Mouse (Mus musculus) embryonic facial prominence, embryonic 15.5 days (tissue): ENCODE measurements at regions not wholly inside any gene's neighbourhood (a gene's known extent, or its start where the extent isn't known, plus 50 kb on each side); places are given as distances from the start of the nearest gene placed in this dataset.
A peak's percentile ranks its signal among the peaks of the same experiment; 100 is the strongest.

ENCODE experiments used
- ATAC-seq: fragments of 200-750 bp; cut with Nextera tagmentation; 2 replicates; pipeline ENCODE4 v1.8.0; 2017; ENCODE audit warnings: low read depth, moderate TSS enrichment; ENCODE audit not compliant: insufficient number of reproducible peaks, low FRiP score, low TSS enrichment
- H3K27ac ChIP-seq: fragments of 300-500 bp; sonication (generic); replicated peaks from 2 replicates; pipeline ENCODE4 v1.5.1; 2015; ENCODE audit warnings: mild to moderate bottlenecking, inconsistent platforms
- H3K27me3 ChIP-seq: fragments of 300-500 bp; sonication (generic); 2 replicates; pipeline ENCODE4 v1.6.1; 2015; ENCODE audit warnings: inconsistent platforms
- H3K36me3 ChIP-seq: fragments of 300-500 bp; sonication (generic); 2 replicates; pipeline ENCODE4 v1.6.1; 2015; ENCODE audit warnings: mild to moderate bottlenecking, inconsistent platforms
- H3K4me1 ChIP-seq: fragments of 300-500 bp; sonication (generic); 2 replicates; pipeline ENCODE4 v1.6.1; 2015; ENCODE audit warnings: inconsistent platforms
- H3K4me2 ChIP-seq: fragments of 300-500 bp; sonication (generic); replicated peaks from 2 replicates; pipeline ENCODE4 v1.6.1; 2015; ENCODE audit warnings: mild to moderate bottlenecking, inconsistent platforms
- H3K4me3 ChIP-seq: fragments of 300-500 bp; sonication (generic); replicated peaks from 2 replicates; pipeline ENCODE4 v1.5.1; 2015; ENCODE audit warnings: mild to moderate bottlenecking, inconsistent platforms
- H3K9ac ChIP-seq: fragments of 300-500 bp; sonication (generic); 2 replicates; pipeline ENCODE4 v1.6.1; 2015; ENCODE audit warnings: inconsistent platforms
- H3K9me3 ChIP-seq: fragments of 300-500 bp; sonication (generic); replicated peaks from 2 replicates; pipeline ENCODE4 v1.6.1; 2016; ENCODE audit warnings: inconsistent platforms
- WGBS: fragments of 180-500 bp; shearing (Covaris S2); methylation state at CpG from one replicate; pipeline ENCODE4 v1.1.7; 2015; 5-methylcytosine and 5-hydroxymethylcytosine counted together

DNA sequence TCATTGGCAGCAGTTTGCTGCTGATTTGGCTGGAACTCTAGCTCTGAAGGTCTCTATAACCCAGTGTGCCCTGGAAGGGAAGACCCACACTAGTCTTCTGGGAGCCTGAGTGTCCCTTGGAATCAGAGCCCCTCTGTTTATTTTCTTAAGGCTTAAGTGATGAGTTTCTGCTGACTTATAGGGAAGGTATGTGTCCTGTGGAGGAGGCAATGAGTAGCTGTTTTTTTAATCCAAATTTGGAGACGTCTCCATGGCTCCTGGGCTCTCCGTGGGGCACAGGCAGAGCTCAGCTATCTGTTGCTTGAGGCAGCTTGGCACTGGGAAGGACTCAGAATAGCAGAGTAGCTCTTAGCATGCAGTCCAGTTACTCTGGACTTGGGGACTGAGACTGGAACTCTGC, 146.4 kb downstream of the Ttc32 start:
- Histone ChIP-seq H3K4me1 (0 out of 2 replicates have a peak, but pooled peaks cover 3% of the 10 kb centered on the region), H3K27me3 (no peaks in the 10 kb centered on the region), H3K9me3 (no peaks in the 10 kb centered on the region), H3K36me3 (no peaks in the 10 kb centered on the region), H3K4me3 (no peak overlapping the region), H3K9ac (no peak overlapping the region), H3K27ac (no peak overlapping the region), H3K4me2 (no peak overlapping the region)
- ATAC-seq = no peak
- 55% methylated on average over 2 of the region's 2 CpGs for WGBS

DNA sequence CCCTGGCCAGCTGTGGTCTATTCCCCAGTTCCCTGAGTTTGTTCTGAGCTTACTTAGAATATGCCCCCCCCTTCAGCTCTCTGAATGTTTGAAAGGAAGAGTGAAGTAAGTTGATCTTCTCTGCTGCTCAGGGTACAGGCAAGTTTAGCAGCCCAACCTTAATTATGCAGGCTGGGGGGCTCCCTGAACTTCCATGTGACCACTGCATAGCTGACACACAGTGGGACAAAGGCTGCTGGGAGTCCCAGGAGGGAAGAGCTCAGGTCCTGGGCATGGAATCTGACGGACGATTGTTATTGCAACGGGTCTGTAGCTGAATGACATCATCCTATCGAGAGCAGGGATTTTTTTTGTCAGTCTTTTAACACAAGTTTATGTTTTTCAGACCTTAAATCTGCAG, 148.8 kb downstream of the Ttc32 start:
- Histone ChIP-seq H3K4me3 (no peak overlapping the region), H3K9me3 (no peaks in the 10 kb centered on the region), H3K27me3 (no peaks in the 10 kb centered on the region), H3K27ac (no peak overlapping the region), H3K36me3 (no peaks in the 10 kb centered on the region), H3K4me1 (0 out of 2 replicates have a peak, but pooled peaks cover 3% of the 10 kb centered on the region), H3K9ac (no peak overlapping the region), H3K4me2 (no peak overlapping the region)
- 38% methylated on average over 4 of the region's 4 CpGs for WGBS
- ATAC-seq = peak; percentile 15; the same call in 1 of the 2 replicates

DNA sequence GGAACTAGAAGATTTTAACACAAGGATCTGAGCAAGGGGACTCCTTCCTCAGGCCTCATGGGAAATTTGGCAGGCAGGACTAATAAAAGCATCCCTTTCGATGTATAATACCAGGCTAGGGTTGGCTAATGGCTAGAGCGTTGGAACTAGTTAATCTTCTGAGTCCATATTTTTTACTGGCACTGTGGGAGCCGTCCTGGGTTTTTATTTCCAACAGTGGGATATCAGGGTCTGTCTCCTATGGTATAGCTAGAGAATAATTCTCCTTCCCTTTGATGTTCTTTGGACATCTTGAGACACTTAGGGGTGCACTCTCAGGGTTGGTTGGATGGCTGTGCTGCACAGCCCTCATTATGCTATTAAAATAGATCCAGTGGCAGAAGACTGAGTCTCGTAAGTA, 150.9 kb downstream of the Ttc32 start:
- no peak for ATAC-seq
- WGBS = 47% methylated on average over 4 of the region's 4 CpGs
- Histone ChIP-seq H3K4me2 (no peak overlapping the region), H3K36me3 (no peaks in the 10 kb centered on the region), H3K4me3 (no peak overlapping the region), H3K27ac (no peak overlapping the region), H3K27me3 (no peaks in the 10 kb centered on the region), H3K9ac (no peak overlapping the region), H3K9me3 (no peaks in the 10 kb centered on the region), H3K4me1 (no peaks in the 10 kb centered on the region)

DNA sequence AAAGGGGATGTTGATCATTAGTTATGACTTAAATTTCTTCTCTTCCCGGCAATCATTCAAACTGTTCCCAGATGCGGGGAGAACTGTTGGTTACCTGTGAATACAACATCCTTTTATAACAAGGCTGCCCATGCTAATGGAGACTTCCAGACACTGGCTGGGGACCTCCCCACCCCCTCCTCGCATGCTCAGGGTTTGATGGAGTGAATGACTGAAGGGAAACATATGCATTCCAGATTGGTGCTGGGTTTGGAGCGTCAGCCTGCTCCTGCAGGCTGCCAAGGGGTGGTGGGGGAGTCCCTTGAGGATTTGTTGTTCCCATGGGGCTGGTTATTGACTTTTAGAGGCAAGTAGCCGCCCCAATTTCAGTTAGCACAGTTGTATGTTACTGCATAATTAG, 161.9 kb downstream of the Ttc32 start:
- Histone ChIP-seq H3K36me3 (no peaks in the 10 kb centered on the region), H3K9ac (no peak overlapping the region), H3K27me3 (no peaks in the 10 kb centered on the region), H3K9me3 (no peaks in the 10 kb centered on the region), H3K4me1 (no peaks in the 10 kb centered on the region), H3K4me2 (no peak overlapping the region), H3K27ac (no peak overlapping the region), H3K4me3 (no peak overlapping the region)
- no peak for ATAC-seq
- WGBS = 39% methylated on average over 5 of the region's 5 CpGs

DNA sequence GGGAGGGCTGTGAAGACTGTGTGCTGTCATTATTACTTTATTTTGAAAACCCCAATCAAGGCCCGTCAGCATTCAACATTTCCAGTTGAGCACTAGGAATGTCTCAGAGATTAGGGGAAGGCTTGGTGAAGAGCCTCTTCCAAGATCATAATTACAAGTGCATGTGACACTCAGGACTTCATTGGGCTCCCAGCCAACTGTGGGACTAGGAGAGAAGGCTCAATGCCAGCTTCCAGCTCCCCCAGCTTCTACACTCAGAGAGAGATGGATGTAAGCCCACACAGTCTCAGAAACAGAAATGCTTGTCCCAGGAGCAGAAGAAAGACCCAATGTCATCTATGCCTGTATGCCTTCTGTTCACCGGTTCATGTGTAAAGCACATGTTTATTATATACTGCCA, 169.5 kb downstream of the Ttc32 start:
- Histone ChIP-seq H3K4me1 (no peaks in the 10 kb centered on the region), H3K27ac (0 out of 2 replicates have a peak overlapping the region, but pooled peaks have one; percentile 11), H3K4me3 (no peak overlapping the region), H3K27me3 (no peaks in the 10 kb centered on the region), H3K9me3 (no peaks in the 10 kb centered on the region), H3K9ac (no peak overlapping the region), H3K4me2 (no peak overlapping the region), H3K36me3 (no peaks in the 10 kb centered on the region)
- 52% methylated on average over 2 of the region's 2 CpGs for WGBS
- ATAC-seq = peak; percentile 11; the same call in 1 of the 2 replicates

DNA sequence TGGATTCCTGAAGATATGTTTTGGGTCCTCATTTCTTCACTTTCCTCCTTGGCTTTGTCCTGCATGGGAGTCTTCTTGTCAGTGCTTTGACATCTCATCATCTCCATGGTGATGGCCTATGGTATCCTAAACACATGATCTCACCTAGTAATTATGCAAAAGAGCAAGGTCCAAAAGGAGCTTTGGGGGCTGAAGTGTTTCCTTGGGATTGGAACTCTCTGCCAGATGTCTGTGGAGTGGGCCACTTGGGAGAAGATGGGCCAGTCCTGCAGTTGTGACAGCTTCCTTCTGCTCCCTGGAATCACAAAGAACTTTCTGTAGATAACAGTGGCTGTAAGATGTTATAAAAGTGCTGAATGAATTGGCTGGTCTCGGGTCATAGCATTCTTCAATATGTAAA, 182.4 kb downstream of the Ttc32 start:
- Histone ChIP-seq H3K4me2 (no peak overlapping the region), H3K9ac (no peak overlapping the region), H3K4me3 (no peak overlapping the region), H3K36me3 (no peaks in the 10 kb centered on the region), H3K9me3 (no peaks in the 10 kb centered on the region), H3K27me3 (no peaks in the 10 kb centered on the region), H3K4me1 (no peaks in the 10 kb centered on the region), H3K27ac (no peak overlapping the region)
- no peak for ATAC-seq
- WGBS = 81% methylated on average over 1 of the region's 1 CpGs

DNA sequence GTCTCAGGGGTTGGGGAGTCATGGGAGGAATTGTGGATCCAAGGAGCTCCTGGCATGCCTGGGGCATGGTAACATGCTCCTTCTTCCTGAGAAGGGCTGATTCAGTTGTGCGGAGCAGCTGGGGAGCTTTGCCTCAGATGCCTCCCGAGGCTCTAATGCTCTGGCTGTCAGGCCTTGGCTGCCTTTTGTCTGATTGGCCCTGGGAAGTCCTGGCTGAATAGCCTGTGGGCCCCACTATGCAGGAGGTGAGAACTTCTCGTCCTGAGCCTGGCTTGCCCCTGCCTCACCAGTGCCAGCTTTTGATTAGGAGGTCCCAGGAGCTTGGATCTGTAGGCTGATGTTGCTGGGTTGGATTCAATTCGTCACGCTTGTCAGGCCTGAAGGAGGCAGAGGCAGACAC, 195.2 kb downstream of the Ttc32 start:
- Histone ChIP-seq H3K9me3 (no peaks in the 10 kb centered on the region), H3K36me3 (no peaks in the 10 kb centered on the region), H3K27me3 (no peaks in the 10 kb centered on the region), H3K9ac (no peak overlapping the region), H3K4me3 (no peak overlapping the region), H3K4me2 (no peak overlapping the region), H3K4me1 (0 out of 2 replicates have a peak, but pooled peaks cover 5% of the 10 kb centered on the region), H3K27ac (no peak overlapping the region)
- 49% methylated on average over 5 of the region's 5 CpGs for WGBS
- peak; percentile 39; the same call in 1 of the 2 replicates for ATAC-seq

DNA sequence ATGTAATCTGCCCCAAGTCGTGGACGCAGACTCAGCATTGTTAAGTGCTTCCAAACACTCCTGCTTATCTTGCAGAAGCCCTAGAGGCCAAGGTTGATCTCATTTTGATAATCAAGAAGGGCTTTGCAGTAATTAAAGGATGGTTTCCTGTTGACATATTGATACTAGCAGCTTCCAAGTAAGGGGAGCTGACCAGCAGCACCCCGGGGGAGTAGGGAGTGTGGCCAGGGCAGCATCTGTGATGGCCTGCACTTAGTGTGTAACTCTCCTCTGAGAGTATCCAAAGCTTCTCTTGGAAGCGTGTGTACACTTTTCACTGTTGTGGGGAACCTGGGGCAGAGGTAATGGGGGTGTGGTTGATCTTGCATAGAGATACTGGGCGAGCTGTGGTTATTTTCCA, 198.1 kb downstream of the Ttc32 start:
- no peak overlapping the region for H3K4me3 ChIP-seq
- H3K9me3 ChIP-seq = no peaks in the 10 kb centered on the region
- H3K27me3 ChIP-seq = no peaks in the 10 kb centered on the region
- 78% methylated on average over 5 of the region's 5 CpGs for WGBS
- H3K4me1 ChIP-seq = 0 out of 2 replicates have a peak, but pooled peaks cover 9% of the 10 kb centered on the region
- no peak overlapping the region for H3K27ac ChIP-seq
- no peaks in the 10 kb centered on the region for H3K36me3 ChIP-seq
- no peak for ATAC-seq
- no peak overlapping the region for H3K4me2 ChIP-seq
- no peak overlapping the region for H3K9ac ChIP-seq

DNA sequence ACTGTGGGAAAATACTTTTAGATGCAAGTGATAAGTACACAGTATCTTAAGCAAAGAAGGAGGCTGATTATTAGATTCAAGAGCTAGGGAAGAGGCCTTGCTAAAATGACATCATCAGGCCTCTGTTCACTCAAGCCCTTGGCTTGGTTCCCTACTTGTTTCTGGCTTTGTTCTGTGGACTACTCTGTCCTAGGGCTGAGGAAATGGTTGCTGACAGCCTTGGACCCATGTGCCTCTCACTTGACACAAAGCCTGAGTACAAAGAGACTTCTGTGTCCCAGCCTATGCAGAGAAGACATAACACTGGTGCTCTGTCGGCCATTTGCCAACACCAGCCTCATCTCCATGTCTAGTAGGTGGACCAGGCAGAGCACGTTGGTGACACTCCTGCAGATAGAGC, 198.7 kb downstream of the Ttc32 start:
- ATAC-seq = 0 out of 2 replicates have a peak, but pooled peaks have one; percentile 34
- no peak overlapping the region for H3K9ac ChIP-seq

DNA sequence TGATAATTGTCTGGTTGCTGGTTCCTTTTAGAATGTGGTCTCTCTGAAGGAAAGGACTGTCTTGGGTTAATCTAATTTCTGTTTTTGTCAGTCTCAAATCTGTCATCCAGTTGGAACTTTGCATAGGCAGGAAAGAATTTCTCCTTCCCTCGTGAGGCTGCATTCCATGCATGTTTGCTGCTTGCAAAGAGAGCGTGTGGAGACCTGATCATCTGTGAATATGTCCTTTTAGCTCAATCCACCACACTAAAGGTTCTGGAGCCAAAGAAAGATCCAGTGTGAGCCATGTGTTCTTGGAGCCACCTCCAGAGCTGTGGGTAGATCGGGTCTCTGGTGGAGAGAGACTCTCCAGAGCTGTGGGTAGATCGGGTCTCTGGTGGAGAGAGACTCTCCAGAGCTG, 200.2 kb downstream of the Ttc32 start:
- H3K9ac ChIP-seq = no peak overlapping the region
- WGBS = 28% methylated on average over 4 of the region's 4 CpGs
- H3K9me3 ChIP-seq = no peaks in the 10 kb centered on the region
- no peaks in the 10 kb centered on the region for H3K36me3 ChIP-seq
- H3K27me3 ChIP-seq = no peaks in the 10 kb centered on the region
- ATAC-seq = no peak
- no peak overlapping the region for H3K4me3 ChIP-seq
- no peak overlapping the region; the same call in 1 of the 2 replicates for H3K27ac ChIP-seq
- H3K4me2 ChIP-seq = no peak overlapping the region
- 0 out of 2 replicates have a peak, but pooled peaks cover 9% of the 10 kb centered on the region for H3K4me1 ChIP-seq

More for the DNA sequence above, 198.7 kb downstream of the Ttc32 start:
- H3K27me3 ChIP-seq = no peaks in the 10 kb centered on the region
- 0 out of 2 replicates have a peak, but pooled peaks cover 9% of the 10 kb centered on the region for H3K4me1 ChIP-seq
- H3K27ac ChIP-seq = no peak overlapping the region
- H3K9me3 ChIP-seq = no peaks in the 10 kb centered on the region
- no peak overlapping the region for H3K4me2 ChIP-seq
- no peak overlapping the region for H3K4me3 ChIP-seq
- 60% methylated on average over 2 of the region's 2 CpGs for WGBS
- H3K36me3 ChIP-seq = no peaks in the 10 kb centered on the region

DNA sequence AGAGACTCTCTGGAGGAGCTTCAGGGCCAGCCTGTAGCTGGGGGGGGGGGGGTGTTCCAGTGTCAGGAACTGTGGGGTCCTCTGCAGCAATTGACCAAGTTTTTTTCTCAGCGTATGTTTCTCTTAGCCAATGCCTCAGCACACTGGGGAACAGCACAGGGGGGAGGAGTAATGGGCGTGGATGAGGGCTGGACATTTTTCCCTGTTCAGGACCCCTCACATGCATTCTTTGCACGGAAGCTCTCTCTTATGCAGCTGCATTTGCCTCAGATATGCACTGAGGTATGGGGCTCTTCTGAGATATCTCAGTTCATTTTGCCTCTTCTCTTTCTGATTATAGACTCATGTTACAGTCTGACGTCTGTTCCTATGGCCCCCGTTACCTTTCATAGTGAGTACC, 200.8 kb downstream of the Ttc32 start:
- H3K4me2 ChIP-seq = no peak overlapping the region
- no peak overlapping the region for H3K9ac ChIP-seq
- ATAC-seq = no peak
- no peak overlapping the region for H3K4me3 ChIP-seq
- WGBS = 49% methylated on average over 5 of the region's 5 CpGs
- no peaks in the 10 kb centered on the region for H3K9me3 ChIP-seq
- H3K27ac ChIP-seq = no peak overlapping the region
- 0 out of 2 replicates have a peak, but pooled peaks cover 9% of the 10 kb centered on the region for H3K4me1 ChIP-seq
- H3K27me3 ChIP-seq = no peaks in the 10 kb centered on the region
- H3K36me3 ChIP-seq = no peaks in the 10 kb centered on the region

DNA sequence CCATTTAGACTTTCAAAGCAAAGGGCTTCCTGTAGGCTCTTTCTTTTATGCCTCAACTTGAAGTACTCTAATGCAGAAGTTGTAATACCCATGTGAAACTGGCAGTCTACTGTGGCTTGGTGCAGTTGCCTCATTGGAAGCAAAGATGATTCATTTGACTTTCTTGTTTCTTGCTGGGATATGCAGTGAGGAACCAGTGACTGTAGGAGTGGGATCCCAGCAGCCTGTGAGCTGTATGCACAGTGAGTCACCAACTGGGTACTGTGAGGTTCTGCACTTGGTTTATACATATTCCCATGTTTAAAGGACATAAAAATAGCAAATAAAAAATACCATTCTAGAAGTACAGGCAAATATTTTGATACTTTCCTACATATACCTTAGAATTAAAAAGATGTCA, 202.6 kb downstream of the Ttc32 start:
- no peak overlapping the region for H3K27ac ChIP-seq
- 0 out of 2 replicates have a peak, but pooled peaks cover 9% of the 10 kb centered on the region for H3K4me1 ChIP-seq
- no peak overlapping the region for H3K4me3 ChIP-seq
- no peak for ATAC-seq
- no peaks in the 10 kb centered on the region for H3K9me3 ChIP-seq
- no peak overlapping the region for H3K4me2 ChIP-seq
- H3K9ac ChIP-seq = no peak overlapping the region
- H3K27me3 ChIP-seq = no peaks in the 10 kb centered on the region
- H3K36me3 ChIP-seq = no peaks in the 10 kb centered on the region
